Mouse (Mus musculus): Measurements from ENCODE around the gene Kcng3. TPM values are rescaled to one million over a fixed set of nuclear protein-coding genes. Genes with fewer than 3 reads are reported as not detected.

The Kcng3 gene
- polyA plus RNA-seq (2015; fragmentation: Nextera tagmentation; extraction: Ambion mirVana) = 0.02 TPM in 1 of 2 replicates, not detected in the other

- TF ChIP-seq CTCF (IDR thresholded peaks at IDR 0.05; ENCODE audit: low read depth) (no peak), EP300 (optimal IDR thresholded peaks at IDR 0.05) (no peak)
- ATAC-seq (ENCODE audit: low FRiP score, low TSS enrichment) = peak; percentile 62
- H3K27me3 ChIP-seq (ENCODE audit: control insufficient read depth, insufficient read depth, low read length) = peaks cover 8% of the 10 kb centered on the region; the same call in 1 of the 2 replicates
- no peaks in the 10 kb centered on the region for H3K4me1 ChIP-seq (replicated peaks; ENCODE audit: control insufficient read depth, insufficient read depth)
- H3K9ac ChIP-seq (ENCODE audit: low read length) = peak within 1 kb of the TSS; percentile 47
- H3K4me3 ChIP-seq (ENCODE audit: low read depth, low read length) = peak within 1 kb of the TSS; percentile 53
- H3K4me2 ChIP-seq (replicated peaks; ENCODE audit: low read depth) = peak within 1 kb of the TSS; percentile 94
- H3K36me3 ChIP-seq (ENCODE audit: control insufficient read depth, insufficient read depth, low read length) = no peaks in the 10 kb centered on the region
- WGBS = under 1% methylated on average over 78 of the region's 86 CpGs
- no peak within 1 kb of the TSS for H3K27ac ChIP-seq (replicated peaks)
- H3K9me3 ChIP-seq (ENCODE audit: control insufficient read depth, low read length) = no peaks in the 10 kb centered on the region
- peak; percentile 62 for DNase-seq (ENCODE audit: low spot score)
These were observed at the start of gene Kcng3 for GRCm38 (mm10) chr17:83631783-83632652. Gene Kcng3, minus strand, starts transcription at chr17:83631895.

- Histone ChIP-seq H3K4me2 (replicated peaks; ENCODE audit: low read depth) (no peak overlapping the region), H3K4me3 (ENCODE audit: low read depth, low read length) (no peak overlapping the region), H3K9me3 (ENCODE audit: control insufficient read depth, low read length) (no peaks in the 10 kb centered on the region), H3K27ac (replicated peaks) (no peak overlapping the region), H3K4me1 (replicated peaks; ENCODE audit: control insufficient read depth, insufficient read depth) (no peaks in the 10 kb centered on the region), H3K27me3 (ENCODE audit: control insufficient read depth, insufficient read depth, low read length) (no peaks in the 10 kb centered on the region), H3K9ac (ENCODE audit: low read length) (no peak overlapping the region), H3K36me3 (ENCODE audit: control insufficient read depth, insufficient read depth, low read length) (no peaks in the 10 kb centered on the region)
- TF ChIP-seq EP300 (optimal IDR thresholded peaks at IDR 0.05) (no peak), CTCF (IDR thresholded peaks at IDR 0.05; ENCODE audit: low read depth) (no peak)
- 67% methylated on average over 1 of the region's 1 CpGs for WGBS
- ATAC-seq (ENCODE audit: low FRiP score, low TSS enrichment) (no peak), DNase-seq (ENCODE audit: low spot score) (no peak)
These were observed 45.7 kb upstream of the Kcng3 start for GRCm38 (mm10) chr17:83677370-83677769.

GRCm38 (mm10) chr17:83672685-83673084 lies 41.0 kb upstream of the Kcng3 start:
- Histone ChIP-seq H3K9ac (ENCODE audit: low read length) (no peak overlapping the region), H3K4me2 (replicated peaks; ENCODE audit: low read depth) (no peak overlapping the region), H3K4me1 (replicated peaks; ENCODE audit: control insufficient read depth, insufficient read depth) (no peaks in the 10 kb centered on the region), H3K36me3 (ENCODE audit: control insufficient read depth, insufficient read depth, low read length) (no peaks in the 10 kb centered on the region), H3K9me3 (ENCODE audit: control insufficient read depth, low read length) (no peaks in the 10 kb centered on the region), H3K4me3 (ENCODE audit: low read depth, low read length) (no peak overlapping the region), H3K27ac (replicated peaks) (no peak overlapping the region), H3K27me3 (ENCODE audit: control insufficient read depth, insufficient read depth, low read length) (no peaks in the 10 kb centered on the region)
- TF ChIP-seq CTCF (IDR thresholded peaks at IDR 0.05; ENCODE audit: low read depth) (no peak), EP300 (optimal IDR thresholded peaks at IDR 0.05) (no peak)
- WGBS = 68% methylated on average over 4 of the region's 4 CpGs
- ATAC-seq (ENCODE audit: low FRiP score, low TSS enrichment) (no peak), DNase-seq (ENCODE audit: low spot score) (no peak)

GRCm38 (mm10) chr17:83667934-83668690 lies 36.4 kb upstream of the Kcng3 start:
- H3K4me1 ChIP-seq (replicated peaks; ENCODE audit: control insufficient read depth, insufficient read depth) = no peaks in the 10 kb centered on the region
- no peak overlapping the region for H3K4me3 ChIP-seq (ENCODE audit: low read depth, low read length)
- DNase-seq (ENCODE audit: low spot score) (no peak), ATAC-seq (ENCODE audit: low FRiP score, low TSS enrichment) (no peak)
- no peaks in the 10 kb centered on the region for H3K36me3 ChIP-seq (ENCODE audit: control insufficient read depth, insufficient read depth, low read length)
- no peaks in the 10 kb centered on the region for H3K27me3 ChIP-seq (ENCODE audit: control insufficient read depth, insufficient read depth, low read length)
- no peaks in the 10 kb centered on the region for H3K9me3 ChIP-seq (ENCODE audit: control insufficient read depth, low read length)
- H3K9ac ChIP-seq (ENCODE audit: low read length) = no peak overlapping the region
- no peak overlapping the region for H3K4me2 ChIP-seq (replicated peaks; ENCODE audit: low read depth)
- H3K27ac ChIP-seq (replicated peaks) = no peak overlapping the region
- 67% methylated on average over 3 of the region's 3 CpGs for WGBS
- no peak for TF ChIP-seq CTCF (IDR thresholded peaks at IDR 0.05; ENCODE audit: low read depth)
- TF ChIP-seq EP300 (optimal IDR thresholded peaks at IDR 0.05) = no peak

GRCm38 (mm10) chr17:83666597-83667287 lies 35.0 kb upstream of the Kcng3 start:
- no peaks in the 10 kb centered on the region for H3K4me1 ChIP-seq (replicated peaks; ENCODE audit: control insufficient read depth, insufficient read depth)
- H3K36me3 ChIP-seq (ENCODE audit: control insufficient read depth, insufficient read depth, low read length) = no peaks in the 10 kb centered on the region
- H3K27me3 ChIP-seq (ENCODE audit: control insufficient read depth, insufficient read depth, low read length) = no peaks in the 10 kb centered on the region
- TF ChIP-seq EP300 (optimal IDR thresholded peaks at IDR 0.05) (no peak), CTCF (IDR thresholded peaks at IDR 0.05; ENCODE audit: low read depth) (no peak)
- ATAC-seq (ENCODE audit: low FRiP score, low TSS enrichment) (0 out of 2 replicates have a peak, but pooled peaks have one; percentile 26), DNase-seq (ENCODE audit: low spot score) (peak; percentile 22)
- H3K27ac ChIP-seq (replicated peaks) = no peak overlapping the region
- H3K9ac ChIP-seq (ENCODE audit: low read length) = no peak overlapping the region
- no peak overlapping the region for H3K4me3 ChIP-seq (ENCODE audit: low read depth, low read length)
- WGBS = 58% methylated on average over 13 of the region's 13 CpGs
- no peaks in the 10 kb centered on the region for H3K9me3 ChIP-seq (ENCODE audit: control insufficient read depth, low read length)
- no peak overlapping the region for H3K4me2 ChIP-seq (replicated peaks; ENCODE audit: low read depth)
